Mouse (Mus musculus) adrenal gland, adult 2 months (tissue): ENCODE measurements around the gene Mylk. TPM values are rescaled to one million over a fixed set of nuclear protein-coding genes. Genes with fewer than 3 reads are reported as not detected.

Experiments
- DNase-seq: peaks from one replicate; pipeline ENCODE4 v3.0.0; 2021
- polyA plus RNA-seq: library from polyadenylated mRNA; depleted of rRNA; stranded (reverse); fragments of >200 nt; gene quantifications from 2 replicates; pipeline ENCODE4 v1.2.3, GENCODE M21; 2012; rRNA removed
- total RNA-seq, 2 experiments: library from RNA; stranded (reverse); gene quantifications; 2 replicates each; pipeline ENCODE4 v1.2.3; 2021

Gene Mylk
- total and polyA plus RNA-seq, 3 experiments: 20.0 to 58.8 (median 53.7) TPM

DNA sequence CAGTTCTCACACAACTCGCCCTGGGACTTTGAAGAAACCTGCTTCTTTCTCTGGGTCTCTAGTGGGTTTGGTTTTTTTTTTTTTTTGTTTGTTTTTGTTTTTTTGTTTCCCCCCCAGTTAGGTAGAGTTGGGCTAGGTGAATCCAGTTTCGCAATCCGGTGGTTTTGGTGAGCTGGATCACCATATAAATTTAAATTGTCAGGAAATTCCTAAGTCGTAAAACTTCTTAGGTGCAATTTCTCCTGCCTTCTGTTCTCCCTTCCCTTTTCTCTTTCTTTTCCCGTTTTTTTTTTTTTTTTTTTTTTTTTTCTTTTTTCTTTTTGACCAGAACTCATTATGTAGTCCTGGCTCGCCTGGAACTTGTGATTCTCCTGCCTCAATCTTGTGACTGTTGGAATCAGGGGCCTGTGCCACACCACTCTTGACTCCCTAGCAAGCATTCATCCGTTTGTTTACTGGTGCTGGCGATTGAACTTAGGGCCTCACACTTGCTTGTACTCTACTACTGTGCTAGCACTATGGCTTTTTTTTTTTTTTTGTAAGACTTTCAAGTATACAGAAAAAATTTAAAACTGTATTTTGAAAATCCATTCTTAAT is 278.2 kb downstream of the Mylk start:
- no peak for DNase-seq

GRCm38 (mm10) chr16:35024300-35024699 is 279.3 kb downstream of the Mylk start:
- no peak for DNase-seq

DNA sequence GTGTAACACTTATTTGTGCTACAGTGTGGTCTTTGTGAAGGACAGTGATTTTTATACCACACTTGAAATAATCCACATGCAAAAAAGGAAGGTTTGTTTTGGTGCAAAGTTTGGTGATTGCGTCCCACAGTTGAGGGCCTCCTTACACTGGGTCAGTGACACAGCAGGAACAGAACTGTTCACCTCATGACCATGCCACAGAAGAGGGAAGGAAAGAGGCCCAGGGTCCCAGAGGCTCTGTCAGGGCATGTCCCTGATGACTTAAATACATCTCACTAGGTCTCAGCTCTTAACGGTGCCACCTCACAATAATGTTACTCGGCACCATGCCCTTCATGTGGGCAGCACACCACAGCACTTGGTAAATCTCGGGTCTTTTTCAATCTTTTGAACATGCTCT is 280.3 kb downstream of the Mylk start:
- no peak for DNase-seq

DNA sequence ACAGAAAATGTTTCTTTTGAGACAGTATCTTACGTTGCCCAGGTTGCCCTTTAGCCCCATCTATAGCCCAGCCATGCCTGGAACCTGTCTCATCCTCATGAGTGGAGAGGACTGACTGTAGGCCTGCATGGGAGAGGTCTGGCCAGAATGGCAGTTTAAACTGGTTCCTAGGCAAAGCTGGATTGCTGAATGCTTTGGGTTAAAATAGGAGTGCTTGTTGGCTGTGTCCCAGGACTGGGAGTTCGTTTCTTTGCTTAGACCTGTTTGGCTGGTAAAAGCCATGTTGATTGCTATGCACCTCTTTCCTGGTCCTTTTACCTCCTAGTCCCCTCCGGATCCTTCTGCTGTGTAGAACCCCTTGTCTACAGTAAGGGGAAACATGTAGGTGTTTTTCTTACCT is 288.2 kb downstream of the Mylk start:
- DNase-seq: no peak

- DNase-seq: no peak
These were observed 289.0 kb downstream of the Mylk start for GRCm38 (mm10) chr16:35033809-35034577.

DNA sequence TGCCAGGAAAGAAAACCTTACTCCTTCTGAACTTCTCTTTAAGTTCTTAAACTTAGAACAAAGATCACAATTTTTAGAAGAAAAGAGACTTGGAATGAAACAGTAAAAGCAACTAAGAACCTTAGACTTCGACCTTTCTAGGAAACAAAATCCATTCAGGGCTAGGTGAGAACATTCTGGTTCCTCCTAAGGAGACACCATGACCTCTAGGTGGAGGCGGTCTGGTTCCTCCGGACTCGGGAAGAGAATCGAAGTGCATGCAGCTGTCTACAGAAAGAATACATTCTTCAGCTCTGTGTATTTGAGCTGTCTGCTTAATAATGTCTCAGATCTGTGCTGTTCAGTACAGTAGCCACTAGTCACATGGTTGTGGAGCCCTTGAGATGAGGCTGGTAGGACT is 290.0 kb downstream of the Mylk start:
- DNase-seq: no peak

GRCm38 (mm10) chr16:35036754-35037153 is 291.7 kb downstream of the Mylk start:
- DNase-seq: no peak

GRCm38 (mm10) chr16:35038343-35039057 is 293.5 kb downstream of the Mylk start:
- DNase-seq: no peak

DNA sequence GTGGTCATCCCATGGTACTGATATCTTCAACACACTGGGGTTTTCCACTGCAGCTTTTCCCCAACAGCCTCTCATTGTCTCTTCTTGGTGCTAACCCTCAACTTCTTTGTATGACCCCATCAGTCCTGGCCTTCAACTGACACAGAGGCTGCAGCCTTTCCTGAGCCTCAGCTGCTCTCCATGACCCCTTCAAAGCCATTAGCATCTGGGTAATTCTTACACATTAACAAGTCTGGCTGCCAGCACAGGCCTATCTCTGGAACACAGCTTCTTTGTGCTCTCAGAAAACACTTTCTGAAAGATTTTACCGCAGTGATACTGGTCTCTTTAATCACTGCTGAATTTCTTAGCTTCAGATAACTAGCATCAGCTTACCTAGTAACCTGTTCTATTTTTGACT is 295.1 kb downstream of the Mylk start:
- DNase-seq: no peak

GRCm38 (mm10) chr16:35041001-35041400 is 296.0 kb downstream of the Mylk start:
- no peak for DNase-seq

- DNase-seq: no peak
These were observed 301.2 kb downstream of the Mylk start for GRCm38 (mm10) chr16:35046081-35046775.

- DNase-seq: no peak
These were observed 302.4 kb downstream of the Mylk start for GRCm38 (mm10) chr16:35047272-35047969.

DNA sequence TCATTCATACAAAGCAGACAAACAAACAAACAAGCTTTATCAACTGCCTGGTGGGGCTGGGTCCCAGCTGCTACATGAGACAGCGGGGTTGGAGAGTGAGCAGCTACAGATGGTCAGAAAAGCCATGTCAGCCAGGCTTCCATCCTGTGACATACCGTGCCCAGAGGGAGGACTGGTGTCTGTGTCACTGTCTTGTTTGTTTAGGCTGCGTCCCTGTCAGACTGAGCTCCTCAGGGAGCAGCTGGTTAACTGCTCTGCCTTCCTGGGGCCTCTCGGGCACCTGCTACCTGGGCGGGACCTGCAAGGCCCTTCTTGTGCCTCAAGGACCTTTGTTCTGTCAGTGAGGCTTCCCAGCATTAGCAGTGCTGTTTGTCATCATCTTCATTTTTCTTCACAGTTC is 306.1 kb downstream of the Mylk start:
- DNase-seq: no peak

Other genes with a start within 250 kb of the Mylk start
- 1 to 10 TPM; 5.3 to 9.9 TPM for gene Kalrn, start 171.7 kb upstream of the Mylk start, total RNA-seq
- 1.5 and 1.6 TPM in 2 replicates for gene Kalrn, start 171.7 kb upstream of the Mylk start, polyA plus RNA-seq
- not detected for gene Ropn1, start 95.3 kb upstream of the Mylk start, total RNA-seq
- not detected in 2 replicates for gene Ropn1, start 95.3 kb upstream of the Mylk start, polyA plus RNA-seq
- 1 to 10 TPM; 1.4 to 3.0 TPM for gene Ccdc14, start 54.6 kb upstream of the Mylk start, total RNA-seq
- 0.49 and 0.52 TPM in 2 replicates for gene Ccdc14, start 54.6 kb upstream of the Mylk start, polyA plus RNA-seq